Mouse (Mus musculus) liver, postnatal 0 days (tissue): ENCODE results near the gene Hist1h4d. TPM values are rescaled to one million over a fixed set of nuclear protein-coding genes. Genes with fewer than 3 reads are reported as not detected.
"Not testable (repeated sequence)": the region's sequence is repeated elsewhere in the genome, so short reads cannot be mapped to it uniquely, and the experiment has no call there.

Source experiments
- ATAC-seq: fragments of 200-750 bp; cut with Nextera tagmentation; 2 replicates; pipeline ENCODE4 v1.8.0; 2017; ENCODE audit warnings: mild to moderate bottlenecking, moderate library complexity
- DNase-seq: peaks from one replicate; pipeline ENCODE4 v3.0.0-alpha.2; 2016
- H3K27ac ChIP-seq: fragments of 300-500 bp; sonication (generic); 2 replicates; pipeline ENCODE4 v1.5.1; 2014; ENCODE audit warnings: antibody characterized with exemption, moderate library complexity, mild to moderate bottlenecking, low read depth
- H3K27me3 ChIP-seq: fragments of 300-500 bp; sonication (generic); 2 replicates; pipeline ENCODE4 v1.6.1; 2014; ENCODE audit warnings: low read length, control low read depth, mixed read lengths; ENCODE audit not compliant: insufficient read depth
- H3K36me3 ChIP-seq: fragments of 300-500 bp; sonication (generic); replicated peaks from 2 replicates; pipeline ENCODE4 v1.6.1; 2014; ENCODE audit warnings: mild to moderate bottlenecking, control low read depth, low read length, moderate library complexity, mixed read lengths; ENCODE audit not compliant: insufficient read depth
- H3K4me1 ChIP-seq: fragments of 300-500 bp; sonication (generic); 2 replicates; pipeline ENCODE4 v1.6.1; 2014; ENCODE audit warnings: antibody characterized with exemption, mild to moderate bottlenecking, control low read depth; ENCODE audit not compliant: insufficient read depth
- H3K4me2 ChIP-seq: fragments of 300-500 bp; sonication (generic); 2 replicates; pipeline ENCODE4 v1.6.1; 2014; ENCODE audit warnings: low read depth, mild to moderate bottlenecking, low read length, moderate library complexity, mixed read lengths
- H3K4me3 ChIP-seq: fragments of 300-500 bp; sonication (generic); 2 replicates; pipeline ENCODE4 v1.5.1; 2014; ENCODE audit warnings: low read depth, low read length
- H3K9ac ChIP-seq: fragments of 300-500 bp; sonication (generic); replicated peaks from 2 replicates; pipeline ENCODE4 v1.6.1; 2014; ENCODE audit warnings: mild to moderate bottlenecking, moderate library complexity
- H3K9me3 ChIP-seq: fragments of 300-500 bp; sonication (generic); 2 replicates; pipeline ENCODE4 v1.6.1; 2016; ENCODE audit warnings: mild to moderate bottlenecking, control low read depth, low read length, mixed read lengths
- CTCF ChIP-seq: sonication (generic); IDR thresholded peaks from 2 replicates; pipeline ENCODE4 v1.5.1; 2016; ENCODE audit warnings: antibody characterized with exemption, low read depth
- EP300 ChIP-seq: IDR thresholded peaks from 2 replicates; pipeline ENCODE4 v1.6.1; 2016; ENCODE audit warnings: antibody characterized with exemption, low read depth, mild to moderate bottlenecking
- WGBS: fragments of 180-500 bp; shearing (Covaris S2); extraction: QIAGEN DNeasy Blood & Tissue Kit; methylation state at CpG from one replicate; pipeline ENCODE4 v1.1.7; 2014; ENCODE audit not compliant: insufficient replicate concordance; 5-methylcytosine and 5-hydroxymethylcytosine counted together
- polyA plus RNA-seq: library from polyadenylated mRNA; unstranded; fragments of >200 nt; fragmentation: Nextera tagmentation; extraction: Ambion mirVana; gene quantifications from 2 replicates; pipeline ENCODE4 v1.2.1, GENCODE M21; 2015

Hist1h4d gene
- polyA plus RNA-seq, 1 experiment from 2014 or later, result 94.3 TPM

GRCm38 (mm10) chr13:23572218-23573033 lies 9.0 kb upstream of the Hist1h4d start:
- ATAC-seq (no peak), DNase-seq (no peak)
- peak overlapping the region; percentile 52 for H3K4me3 ChIP-seq
- H3K27me3 ChIP-seq, result no peaks in the 10 kb centered on the region
- H3K9ac ChIP-seq, result peak overlapping the region; percentile 80
- H3K4me1 ChIP-seq, result peaks cover 10% of the 10 kb centered on the region
- H3K27ac ChIP-seq, result peak overlapping the region; percentile 98
- H3K4me2 ChIP-seq, result peak overlapping the region; percentile 69
- TF ChIP-seq EP300, result no peak
- no peak for TF ChIP-seq CTCF
- no peaks in the 10 kb centered on the region for H3K9me3 ChIP-seq
- 32% methylated on average over 2 of the region's 2 CpGs for WGBS
- H3K36me3 ChIP-seq, result no peaks in the 10 kb centered on the region

- H3K36me3 ChIP-seq, H3K27me3 ChIP-seq, H3K9me3 ChIP-seq: not testable (repeated sequence)
- DNase-seq (peak; percentile 49), ATAC-seq (0 out of 2 replicates have a peak, but pooled peaks have one; percentile 0)
- 10% methylated on average over 17 of the region's 20 CpGs for WGBS
- Histone ChIP-seq H3K27ac (peak overlapping the region; percentile 98), H3K9ac (peak overlapping the region; percentile 80), H3K4me1 (peaks cover 10% of the 10 kb centered on the region), H3K4me2 (peak overlapping the region; percentile 69), H3K4me3 (peak overlapping the region; percentile 52)
These were observed 8.1 kb upstream of the Hist1h4d start for GRCm38 (mm10) chr13:23573034-23573897.

- peak; percentile 90 for TF ChIP-seq EP300
- 0% methylated on average over 22 of the region's 42 CpGs for WGBS
These were observed 7.4 kb upstream of the Hist1h4d start, which contains the start of the genes Hist1h2bf and Hist1h2ad for GRCm38 (mm10) chr13:23573898-23574524. Gene Hist1h2bf, minus strand, starts transcription at chr13:23574196. Gene Hist1h2ad, plus strand, starts transcription at chr13:23574381.

GRCm38 (mm10) chr13:23574546-23575170 lies 6.7 kb upstream of the Hist1h4d start:
- not testable (repeated sequence) for DNase-seq, H3K27me3 ChIP-seq, H3K9me3 ChIP-seq, H3K36me3 ChIP-seq, ATAC-seq
- 2% methylated on average over 5 of the region's 39 CpGs for WGBS
- Histone ChIP-seq H3K27ac (peak overlapping the region; percentile 88), H3K4me2 (peak overlapping the region; percentile 67), H3K4me3 (peak overlapping the region; percentile 53), H3K9ac (peak overlapping the region; percentile 57), H3K4me1 (peaks cover 10% of the 10 kb centered on the region)

More at GRCm38 (mm10) chr13:23573898-23574524, 7.4 kb upstream of the Hist1h4d start, which contains the start of the genes Hist1h2bf and Hist1h2ad:
- peak within 1 kb of the TSS; percentile 82 for H3K9ac ChIP-seq
- not testable (repeated sequence) for H3K36me3 ChIP-seq, H3K27me3 ChIP-seq, H3K9me3 ChIP-seq
- DNase-seq (peak; percentile 89), ATAC-seq (peak; percentile 80)
- peak within 1 kb of the TSS; percentile 98 for H3K27ac ChIP-seq
- peak within 1 kb of the TSS; percentile 69 for H3K4me2 ChIP-seq
- peak within 1 kb of the TSS; percentile 53 for H3K4me3 ChIP-seq
- H3K4me1 ChIP-seq, result peaks cover 10% of the 10 kb centered on the region

GRCm38 (mm10) chr13:23575271-23575851 lies 6.0 kb upstream of the Hist1h4d start, which contains the start of gene Hist1h3d:
Gene Hist1h3d, plus strand, starts transcription at chr13:23575763.
- Histone ChIP-seq H3K9ac (peak within 1 kb of the TSS; percentile 82), H3K4me2 (peak within 1 kb of the TSS; percentile 71), H3K36me3 (no peaks in the 10 kb centered on the region), H3K4me3 (peak within 1 kb of the TSS; percentile 53), H3K4me1 (peaks cover 10% of the 10 kb centered on the region), H3K27ac (peak within 1 kb of the TSS; percentile 88), H3K27me3 (no peaks in the 10 kb centered on the region), H3K9me3 (no peaks in the 10 kb centered on the region)
- DNase-seq (peak; percentile 66), ATAC-seq (peak; percentile 20)
- WGBS, result 4% methylated on average over 18 of the region's 18 CpGs
- TF ChIP-seq CTCF (no peak), EP300 (peak; percentile 7; the same call in 1 of the 2 replicates)

- Histone ChIP-seq H3K4me3 (peak overlapping the region; percentile 53), H3K4me1 (peaks cover 14% of the 10 kb centered on the region), H3K4me2 (peak overlapping the region; percentile 71), H3K27ac (peak overlapping the region; percentile 88), H3K9ac (peak overlapping the region; percentile 82)
- WGBS, result 0% methylated on average over 9 of the region's 40 CpGs
- ATAC-seq, H3K9me3 ChIP-seq, H3K36me3 ChIP-seq, H3K27me3 ChIP-seq: not testable (repeated sequence)
- peak; percentile 41 for DNase-seq
These were observed 5.5 kb upstream of the Hist1h4d start for GRCm38 (mm10) chr13:23575864-23576313.
